Mouse (Mus musculus) G1E (cell line): ENCODE data around the gene Ifitm2. TPM values are rescaled to one million over a fixed set of nuclear protein-coding genes. Genes with fewer than 3 reads are reported as not detected.

ENCODE experiments used
- ATAC-seq: 2 replicates; pipeline ENCODE4 v1.8.0; 2016; ENCODE audit warnings: mild to moderate bottlenecking; ENCODE audit not compliant: insufficient number of reproducible peaks, poor library complexity, low FRiP score, severe bottlenecking; ENCODE audit errors: extremely low read depth
- DNase-seq: peaks from one replicate; pipeline ENCODE4 v3.0.0; 2012; ENCODE audit warnings: low spot score
- H3K27me3 ChIP-seq: 2 replicates; pipeline ENCODE4 v1.6.1; 2012; ENCODE audit warnings: mild to moderate bottlenecking, low read length, inconsistent platforms; ENCODE audit not compliant: insufficient read depth
- H3K36me3 ChIP-seq: replicated peaks from 2 replicates; pipeline ENCODE3; 2012; ENCODE audit warnings: mild to moderate bottlenecking, inconsistent platforms
- H3K4me1 ChIP-seq: 2 replicates; pipeline ENCODE4 v1.6.1; 2012; ENCODE audit warnings: low read depth, low read length, inconsistent platforms, mixed read lengths; ENCODE audit not compliant: insufficient read depth
- H3K4me3 ChIP-seq: 2 replicates; pipeline ENCODE4 v1.5.1; 2012; ENCODE audit warnings: low read depth, mild to moderate bottlenecking, inconsistent platforms, low read length, moderate library complexity, mixed read lengths
- H3K9me3 ChIP-seq: replicated peaks from 2 replicates; pipeline ENCODE4 v1.6.1; 2012; ENCODE audit warnings: inconsistent platforms
- CTCF ChIP-seq: IDR thresholded peaks from 2 replicates; pipeline ENCODE4 v1.5.1; 2012; ENCODE audit warnings: low read depth, low read length, inconsistent platforms, mixed read lengths
- GATA1 ChIP-seq: IDR thresholded peaks from 2 replicates; pipeline ENCODE4 v1.6.1; 2012; ENCODE audit warnings: borderline replicate concordance, low read length, inconsistent platforms, mixed read lengths
- GATA2 ChIP-seq: IDR thresholded peaks from 2 replicates; pipeline ENCODE4 v1.6.1; 2012; ENCODE audit warnings: low read depth, low read length, inconsistent platforms, borderline replicate concordance
- POLR2AphosphoS5 ChIP-seq: IDR thresholded peaks from 2 replicates; pipeline ENCODE4 v1.6.1; 2012; ENCODE audit warnings: low read depth, low read length, inconsistent platforms; ENCODE audit not compliant: insufficient replicate concordance
- TAL1 ChIP-seq: conservative IDR thresholded peaks from 2 replicates; pipeline ENCODE4 v1.6.1; 2012; ENCODE audit warnings: low read depth, low read length, inconsistent platforms, mixed read lengths
- polyA plus RNA-seq: library from polyadenylated mRNA; stranded (reverse); fragments of >175 nt; gene quantifications from 2 replicates; pipeline ENCODE4 v1.2.3, GENCODE M21; 2012
- total RNA-seq, 2 experiments: library from RNA; stranded (forward) in 1 of 2; stranded (reverse) in 1 of 2; fragments of 200-1000 nt in 1 of 2; fragments of >200 nt in 1 of 2; fragmentation: Nextera tagmentation in 1 of 2; gene quantifications; 2 replicates each; pipeline ENCODE4 v1.2.3; 2014 to 2017

Ifitm2 gene
- total RNA-seq (2014; fragmentation: Nextera tagmentation) (239 and 256 TPM in 2 replicates), total RNA-seq (2017) (205 and 220 TPM in 2 replicates), polyA plus RNA-seq (129 and 161 TPM in 2 replicates)

GRCm38 (mm10) chr7:140955758-140956555, at the start of gene Ifitm2, which contains the start of gene Gm45717:
Ifitm2 (minus strand) TSS chr7:140955987.
Gm45717 (minus strand) TSS chr7:140955937.
- peaks cover 18% of the 10 kb centered on the region for H3K36me3 ChIP-seq
- H3K9me3 ChIP-seq: no peaks in the 10 kb centered on the region
- H3K4me1 ChIP-seq: peaks cover 55% of the 10 kb centered on the region
- no peak for TF ChIP-seq TAL1
- TF ChIP-seq GATA1: no peak
- no peak for TF ChIP-seq POLR2AphosphoS5
- no peak for TF ChIP-seq CTCF
- TF ChIP-seq GATA2: no peak
- peaks cover 7% of the 10 kb centered on the region for H3K27me3 ChIP-seq
- peak; percentile 52 for DNase-seq
- peak within 1 kb of the TSS; percentile 70 for H3K4me3 ChIP-seq
- ATAC-seq: peak; percentile 83

DNA sequence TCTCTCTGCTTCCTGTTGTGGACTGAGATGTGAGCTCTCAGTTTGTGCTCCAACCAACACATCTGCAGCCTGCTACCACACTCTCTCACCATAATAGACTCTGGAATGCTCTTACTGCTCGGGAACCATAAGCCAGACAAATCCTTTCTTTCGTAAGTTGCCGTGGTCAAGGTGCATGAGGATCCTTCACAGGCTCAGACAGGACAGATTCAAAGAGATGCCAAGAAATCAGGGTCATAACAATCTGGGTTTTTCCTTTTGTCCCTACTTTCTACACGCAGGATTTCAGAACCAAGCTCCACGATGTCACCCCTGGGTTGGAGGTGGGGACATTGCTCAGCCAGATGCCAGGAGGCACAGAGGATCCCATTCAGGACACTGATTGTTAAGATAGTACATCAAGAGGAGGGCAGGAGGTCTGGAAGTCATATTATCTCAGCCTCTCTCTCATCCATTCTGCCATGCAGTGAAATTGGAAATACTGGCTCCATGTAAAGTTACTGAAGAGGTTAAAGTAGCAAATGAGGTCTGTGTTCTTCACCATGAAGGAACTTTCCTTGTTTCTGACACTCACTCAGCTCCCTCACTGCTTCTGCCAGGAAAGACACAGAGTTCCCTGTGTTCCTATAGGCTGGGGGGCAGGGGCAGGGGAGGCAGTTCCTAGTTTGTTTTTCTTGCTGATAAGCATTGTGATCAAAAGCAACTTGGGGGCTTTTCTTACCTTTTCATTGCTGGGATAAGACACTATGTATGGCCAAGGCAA, 47.6 kb upstream of the Ifitm2 start:
- DNase-seq (no peak), ATAC-seq (no peak)
- Histone ChIP-seq H3K4me1 (no peaks in the 10 kb centered on the region), H3K27me3 (peaks cover 14% of the 10 kb centered on the region), H3K9me3 (no peaks in the 10 kb centered on the region), H3K36me3 (no peaks in the 10 kb centered on the region), H3K4me3 (no peak overlapping the region)
- TF ChIP-seq TAL1 (no peak), GATA2 (no peak), CTCF (no peak), GATA1 (no peak), POLR2AphosphoS5 (no peak)

GRCm38 (mm10) chr7:141000881-141001708, 45.3 kb upstream of the Ifitm2 start:
- H3K4me1 ChIP-seq: no peaks in the 10 kb centered on the region
- TF ChIP-seq CTCF (no peak), TAL1 (no peak), GATA1 (no peak), GATA2 (no peak), POLR2AphosphoS5 (no peak)
- H3K9me3 ChIP-seq: no peaks in the 10 kb centered on the region
- H3K4me3 ChIP-seq: no peak overlapping the region
- peaks cover 8% of the 10 kb centered on the region for H3K27me3 ChIP-seq
- ATAC-seq: no peak
- no peak for DNase-seq
- H3K36me3 ChIP-seq: no peaks in the 10 kb centered on the region

DNA sequence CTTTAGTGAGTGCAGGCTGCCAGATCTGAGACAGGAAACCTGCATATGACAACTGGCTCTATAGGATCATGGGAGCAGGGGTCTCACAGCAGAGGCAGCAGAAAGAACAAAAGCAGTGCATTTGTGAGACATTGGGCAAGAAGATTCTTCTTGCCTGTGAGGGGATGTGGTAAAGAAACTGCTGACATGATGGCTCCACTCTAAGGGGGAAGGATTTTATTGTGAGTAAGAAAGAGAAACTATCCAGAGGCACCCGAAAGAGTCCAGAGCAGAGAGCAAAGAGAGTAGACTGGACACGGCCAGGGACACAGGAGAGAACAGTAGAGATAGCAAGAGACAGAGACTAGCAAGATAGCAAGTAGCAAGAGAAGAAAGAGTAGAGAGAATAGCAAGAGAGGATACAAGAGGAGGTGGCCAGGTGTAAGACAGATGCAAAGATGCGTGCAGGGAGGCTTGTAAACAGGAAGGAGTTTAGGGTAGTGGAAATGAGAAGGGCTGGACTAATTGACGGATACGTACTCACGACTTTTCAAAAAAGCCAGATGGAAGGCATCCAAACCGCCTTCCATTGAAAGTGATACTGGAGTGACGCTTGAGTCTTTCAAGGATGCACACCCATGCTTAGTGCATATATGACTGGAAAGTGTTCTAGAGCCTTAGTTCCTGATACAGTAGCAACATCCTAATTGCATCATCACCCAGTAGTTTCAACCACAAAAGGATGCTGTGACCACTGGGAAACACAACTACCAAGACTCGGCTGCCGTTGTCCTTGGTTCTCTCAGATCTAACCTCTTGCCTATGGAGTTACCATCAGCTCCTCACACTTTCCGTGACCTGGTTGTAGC, 43.3 kb upstream of the Ifitm2 start:
- Histone ChIP-seq H3K4me1 (no peaks in the 10 kb centered on the region), H3K36me3 (no peaks in the 10 kb centered on the region), H3K4me3 (no peak overlapping the region), H3K27me3 (peaks cover 8% of the 10 kb centered on the region), H3K9me3 (no peaks in the 10 kb centered on the region)
- TF ChIP-seq GATA1: no peak
- TF ChIP-seq TAL1: no peak
- TF ChIP-seq POLR2AphosphoS5: no peak
- TF ChIP-seq CTCF: no peak
- no peak for TF ChIP-seq GATA2
- no peak for ATAC-seq
- no peak for DNase-seq

DNA sequence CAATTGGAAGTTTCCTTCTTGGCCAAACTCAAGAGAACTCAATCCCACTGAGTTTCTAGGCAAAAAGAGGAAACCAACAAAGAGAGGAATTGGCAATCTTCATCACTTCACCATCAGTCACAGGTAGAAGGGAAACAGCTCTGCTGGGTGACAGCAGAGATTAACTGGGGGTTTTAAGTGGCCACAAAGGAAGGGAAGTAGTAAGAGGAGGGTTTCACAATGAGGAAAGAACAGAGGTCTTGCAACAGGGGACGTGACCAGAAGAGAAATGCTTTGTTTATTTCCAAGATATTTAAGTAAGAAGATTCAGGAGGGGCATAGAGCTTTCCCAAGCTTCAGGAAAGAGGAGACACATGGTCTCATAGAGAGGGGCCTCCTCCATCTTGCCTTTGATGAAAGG, 42.0 kb upstream of the Ifitm2 start:
- no peak for DNase-seq

More for the DNA sequence above, 42.0 kb upstream of the Ifitm2 start:
- ATAC-seq: no peak
- Histone ChIP-seq H3K36me3 (no peaks in the 10 kb centered on the region), H3K9me3 (no peaks in the 10 kb centered on the region), H3K27me3 (peaks cover 8% of the 10 kb centered on the region), H3K4me3 (no peak overlapping the region), H3K4me1 (no peaks in the 10 kb centered on the region)
- no peak for TF ChIP-seq TAL1
- TF ChIP-seq POLR2AphosphoS5: no peak
- TF ChIP-seq GATA1: no peak
- no peak for TF ChIP-seq CTCF
- TF ChIP-seq GATA2: no peak
